Mouse (Mus musculus) lung, postnatal 0 days (tissue): Measurements from ENCODE around the gene Trpm7. TPM values are rescaled to one million over a fixed set of nuclear protein-coding genes. Genes with fewer than 3 reads are reported as not detected.

Experiments
- ATAC-seq: fragments of 200-750 bp; cut with Nextera tagmentation; 2 replicates; pipeline ENCODE4 v1.8.0; 2017; ENCODE audit warnings: moderate library complexity
- DNase-seq: peaks from one replicate; pipeline ENCODE4 v3.0.0-alpha.2; 2016; ENCODE audit warnings: low spot score
- H3K27ac ChIP-seq: fragments of 300-500 bp; sonication (generic); 2 replicates; pipeline ENCODE4 v1.5.1; 2014; ENCODE audit warnings: antibody characterized with exemption, mild to moderate bottlenecking, low read length, mixed read lengths
- H3K27me3 ChIP-seq: fragments of 300-500 bp; sonication (generic); replicated peaks from 2 replicates; pipeline ENCODE4 v1.6.1; 2014; ENCODE audit warnings: low read length, mixed read lengths; ENCODE audit not compliant: insufficient read depth
- H3K36me3 ChIP-seq: fragments of 300-500 bp; sonication (generic); 2 replicates; pipeline ENCODE4 v1.6.1; 2014; ENCODE audit warnings: low read length, mixed read lengths; ENCODE audit not compliant: insufficient read depth
- H3K4me1 ChIP-seq: fragments of 300-500 bp; sonication (generic); 2 replicates; pipeline ENCODE4 v1.6.1; 2014; ENCODE audit warnings: antibody characterized with exemption, low read depth, low read length, mixed read lengths; ENCODE audit not compliant: insufficient read depth
- H3K4me2 ChIP-seq: fragments of 300-500 bp; sonication (generic); replicated peaks from 2 replicates; pipeline ENCODE4 v1.6.1; 2014; ENCODE audit warnings: low read depth, mild to moderate bottlenecking, low read length, moderate library complexity, mixed read lengths
- H3K4me3 ChIP-seq: fragments of 300-500 bp; sonication (generic); 2 replicates; pipeline ENCODE4 v1.5.1; 2014; ENCODE audit warnings: low read depth, low read length
- H3K9ac ChIP-seq: fragments of 300-500 bp; sonication (generic); replicated peaks from 2 replicates; pipeline ENCODE4 v1.6.1; 2014; ENCODE audit warnings: low read depth, mild to moderate bottlenecking
- H3K9me3 ChIP-seq: fragments of 300-500 bp; sonication (generic); 2 replicates; pipeline ENCODE4 v1.6.1; 2016; ENCODE audit warnings: low read length, mixed read lengths
- CTCF ChIP-seq: IDR thresholded peaks from 2 replicates; pipeline ENCODE4 v1.5.1; 2016; ENCODE audit warnings: antibody characterized with exemption, mild to moderate bottlenecking
- EP300 ChIP-seq: IDR thresholded peaks from 2 replicates; pipeline ENCODE4 v1.6.1; 2016; ENCODE audit warnings: antibody characterized with exemption, mild to moderate bottlenecking, control low read depth
- WGBS: fragments of 180-500 bp; shearing (Covaris S2); extraction: QIAGEN DNeasy Blood & Tissue Kit; methylation state at CpG from one replicate; pipeline ENCODE4 v1.1.7; 2014; 5-methylcytosine and 5-hydroxymethylcytosine counted together
- polyA plus RNA-seq: library from polyadenylated mRNA; unstranded; fragments of >200 nt; fragmentation: Nextera tagmentation; extraction: Ambion mirVana; gene quantifications from 2 replicates; pipeline ENCODE4 v1.2.1, GENCODE M21; 2015

Trpm7 gene
- polyA plus RNA-seq, 1 experiment from 2014 or later = 35.3 TPM

DNA sequence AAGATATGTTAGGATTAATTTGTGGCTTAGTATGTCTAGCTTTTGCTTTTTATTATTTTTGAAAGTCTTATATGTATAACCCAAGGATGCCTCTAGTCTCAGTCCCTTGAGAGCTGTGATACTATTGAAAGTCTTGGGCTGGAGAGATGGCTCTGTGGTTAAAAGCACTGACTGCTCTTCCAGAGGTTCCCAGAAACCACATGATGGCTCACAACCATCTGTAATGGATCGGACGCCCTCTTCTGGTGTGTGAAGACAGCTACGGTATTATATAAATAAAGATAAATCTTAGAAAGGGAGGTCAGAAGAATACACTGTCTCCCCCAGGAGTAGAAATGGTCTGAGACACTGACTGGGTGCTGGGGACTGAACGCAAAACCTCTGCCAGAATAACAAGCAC lies 31.3 kb downstream of the Trpm7 start:
- 76% methylated on average over 4 of the region's 4 CpGs for WGBS
- DNase-seq = no peak
- no peak for TF ChIP-seq EP300
- no peak for TF ChIP-seq CTCF

DNA sequence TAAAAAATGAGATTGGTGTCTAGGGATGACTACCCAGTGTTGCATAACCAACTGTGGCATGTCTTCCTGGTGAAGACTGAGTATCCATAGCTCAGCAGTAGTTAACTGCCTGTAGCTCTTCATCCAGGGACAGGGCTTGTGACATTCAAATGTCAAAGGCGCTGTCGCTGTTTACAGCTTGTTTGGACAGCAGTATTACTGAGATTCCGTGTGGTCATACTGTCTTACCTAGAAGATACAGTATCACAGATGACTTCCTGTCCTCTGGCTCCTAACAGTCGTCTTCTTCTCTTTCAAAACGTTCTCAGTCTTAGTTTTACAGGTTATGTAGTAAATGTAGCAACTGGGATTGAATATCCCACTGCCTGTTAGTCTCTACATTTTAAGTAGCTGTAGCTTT lies 37.2 kb downstream of the Trpm7 start:
- Histone ChIP-seq H3K36me3 (peaks cover 8% of the 10 kb centered on the region; the same call in 1 of the 2 replicates), H3K4me1 (no peaks in the 10 kb centered on the region)

More for the DNA sequence above, 31.3 kb downstream of the Trpm7 start:
- Histone ChIP-seq H3K27ac (no peak overlapping the region), H3K9me3 (no peaks in the 10 kb centered on the region), H3K36me3 (peaks cover 10% of the 10 kb centered on the region; the same call in 1 of the 2 replicates), H3K4me1 (no peaks in the 10 kb centered on the region), H3K9ac (no peak overlapping the region), H3K4me2 (no peak overlapping the region), H3K4me3 (no peak overlapping the region), H3K27me3 (no peaks in the 10 kb centered on the region)
- ATAC-seq = no peak

DNA sequence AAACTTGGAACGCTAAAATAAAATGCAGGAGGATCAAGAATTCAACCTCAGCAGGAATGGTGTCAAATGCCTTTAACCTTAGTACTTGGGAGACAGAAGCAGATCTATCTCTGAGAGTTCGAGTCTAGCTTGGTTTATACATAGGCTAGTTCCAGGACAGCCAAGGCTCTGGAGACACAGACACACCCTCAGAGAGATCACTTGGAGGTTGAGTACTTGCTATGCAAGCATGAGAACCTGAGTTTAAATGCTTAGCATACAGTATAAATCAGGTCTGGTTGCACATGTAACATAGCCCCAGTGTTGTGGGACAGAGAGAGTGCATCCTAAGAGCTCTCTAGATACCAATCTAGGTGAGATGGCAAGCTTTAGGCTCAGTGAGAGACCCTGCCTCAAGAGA lies 58.6 kb downstream of the Trpm7 start:
- no peak overlapping the region for H3K27ac ChIP-seq
- H3K4me3 ChIP-seq = no peak overlapping the region
- no peaks in the 10 kb centered on the region for H3K4me1 ChIP-seq
- no peak overlapping the region for H3K9ac ChIP-seq
- no peaks in the 10 kb centered on the region for H3K9me3 ChIP-seq
- no peaks in the 10 kb centered on the region for H3K27me3 ChIP-seq
- ATAC-seq (no peak), DNase-seq (no peak)
- peaks cover 18% of the 10 kb centered on the region; the same call in 1 of the 2 replicates for H3K36me3 ChIP-seq
- no peak overlapping the region for H3K4me2 ChIP-seq
- 73% methylated on average over 2 of the region's 2 CpGs for WGBS
- TF ChIP-seq CTCF = no peak
- TF ChIP-seq EP300 = no peak

More for the DNA sequence above, 37.2 kb downstream of the Trpm7 start:
- Histone ChIP-seq H3K27me3 (no peaks in the 10 kb centered on the region), H3K27ac (no peak overlapping the region), H3K4me2 (no peak overlapping the region), H3K4me3 (no peak overlapping the region), H3K9ac (no peak overlapping the region), H3K9me3 (no peaks in the 10 kb centered on the region)
- DNase-seq (no peak), ATAC-seq (no peak)
- TF ChIP-seq CTCF (no peak), EP300 (no peak)
- WGBS = 88% methylated on average over 5 of the region's 5 CpGs

DNA sequence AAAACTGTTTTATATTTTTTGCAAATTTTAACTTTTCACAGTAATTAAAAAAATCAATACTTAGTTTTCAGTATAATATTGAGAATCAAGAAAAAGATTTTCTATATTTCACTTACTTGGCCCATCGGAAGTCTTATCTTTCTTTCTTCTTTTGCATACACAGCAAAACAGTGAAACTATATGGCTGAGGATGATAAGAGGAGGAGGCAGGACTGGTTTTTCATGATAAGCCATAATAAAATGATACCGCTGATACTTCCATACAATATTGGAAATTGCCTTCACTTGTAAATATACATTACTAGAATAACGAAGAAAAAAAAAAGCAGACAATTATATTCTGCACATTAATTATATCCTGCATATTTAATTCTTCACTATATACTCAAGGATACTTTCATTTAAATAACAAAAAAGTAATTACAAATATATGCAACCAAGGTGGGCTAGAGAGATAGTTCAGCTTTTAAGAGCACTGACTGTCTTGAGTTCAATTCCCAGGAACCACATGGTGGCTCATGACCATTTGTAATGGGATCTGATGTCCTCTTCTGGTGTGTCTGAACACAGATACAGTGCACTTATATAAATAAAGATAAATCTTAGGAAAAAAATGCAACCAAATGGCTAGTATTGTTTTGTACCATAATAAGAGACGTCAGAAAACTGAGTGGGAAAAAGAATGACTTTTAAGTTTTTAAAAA lies 59.2 kb downstream of the Trpm7 start:
- no peaks in the 10 kb centered on the region for H3K9me3 ChIP-seq
- H3K27me3 ChIP-seq = no peaks in the 10 kb centered on the region
- DNase-seq (no peak), ATAC-seq (no peak)
- H3K27ac ChIP-seq = no peak overlapping the region
- no peak overlapping the region for H3K4me3 ChIP-seq
- peaks cover 21% of the 10 kb centered on the region; the same call in 1 of the 2 replicates for H3K36me3 ChIP-seq
- no peak overlapping the region for H3K9ac ChIP-seq
- H3K4me2 ChIP-seq = no peak overlapping the region
- TF ChIP-seq EP300 = no peak
- no peak for TF ChIP-seq CTCF
- H3K4me1 ChIP-seq = no peaks in the 10 kb centered on the region
- WGBS = 89% methylated on average over 4 of the region's 4 CpGs

DNA sequence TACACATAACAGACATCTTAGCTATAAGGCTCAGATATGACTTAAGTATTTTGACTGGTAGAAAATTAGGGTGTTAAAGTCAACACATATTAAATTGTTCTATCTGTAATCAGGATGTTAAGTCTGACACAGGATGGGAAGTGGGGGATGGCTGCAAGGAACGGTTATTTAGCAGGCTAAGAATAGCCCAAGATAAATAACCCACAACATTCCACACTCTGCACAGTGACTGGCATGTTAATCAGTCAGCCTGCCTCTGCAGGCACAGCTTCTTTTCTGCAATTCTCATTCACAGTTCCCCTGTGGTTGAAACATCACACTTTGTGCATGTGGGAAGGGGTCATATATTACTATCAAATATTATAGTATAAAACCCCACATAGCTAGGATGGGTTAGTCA lies 60.2 kb downstream of the Trpm7 start:
- Histone ChIP-seq H3K27me3 (no peaks in the 10 kb centered on the region), H3K9me3 (no peaks in the 10 kb centered on the region), H3K9ac (no peak overlapping the region), H3K4me2 (no peak overlapping the region), H3K4me1 (no peaks in the 10 kb centered on the region), H3K36me3 (peaks cover 26% of the 10 kb centered on the region), H3K4me3 (no peak overlapping the region), H3K27ac (no peak overlapping the region)
- no peak for TF ChIP-seq EP300
- no peak for TF ChIP-seq CTCF
- WGBS = 19% methylated on average over 1 of the region's 1 CpGs
- DNase-seq (no peak), ATAC-seq (no peak)

DNA sequence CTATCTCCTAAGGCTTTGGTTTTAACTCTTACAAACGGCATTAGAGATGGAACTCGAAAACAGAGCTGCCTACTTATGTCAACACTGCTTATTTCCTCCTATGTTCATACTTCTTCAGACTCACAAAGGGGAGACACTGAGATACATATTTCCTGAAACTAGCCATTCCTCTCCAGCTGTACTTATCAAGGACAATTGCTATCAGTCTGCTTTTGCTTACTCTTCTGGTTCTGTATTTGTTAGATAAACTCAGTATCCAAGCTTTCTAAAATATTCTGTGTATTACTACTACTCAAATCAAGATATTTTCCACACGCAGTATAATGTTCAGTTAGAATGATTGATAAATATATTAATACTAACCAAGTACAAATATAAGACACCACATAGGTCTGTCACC lies 74.0 kb downstream of the Trpm7 start:
- TF ChIP-seq EP300 (no peak), CTCF (no peak)
- Histone ChIP-seq H3K4me3 (no peak overlapping the region), H3K27ac (no peak overlapping the region), H3K4me1 (no peaks in the 10 kb centered on the region), H3K4me2 (no peak overlapping the region), H3K9me3 (no peaks in the 10 kb centered on the region), H3K36me3 (peaks cover 15% of the 10 kb centered on the region), H3K9ac (no peak overlapping the region), H3K27me3 (no peaks in the 10 kb centered on the region)
- WGBS = 92% methylated on average over 3 of the region's 3 CpGs
- DNase-seq (no peak), ATAC-seq (no peak)
